Mouse (Mus musculus): ENCODE measurements around the gene Adat3. TPM values are rescaled to one million over a fixed set of nuclear protein-coding genes. Genes with fewer than 3 reads are reported as not detected.
A peak's percentile ranks its signal among the peaks of the same experiment; 100 is the strongest.

Gene Adat3
- polyA plus RNA-seq, 1 experiment from 2014 or later, result 6.4 TPM

- Histone ChIP-seq H3K4me3 (ENCODE audit: low read length) (peak overlapping the region; percentile 83), H3K4me1 (ENCODE audit: control insufficient read depth, insufficient read depth, low read depth, low read length) (peaks cover 20% of the 10 kb centered on the region), H3K4me2 (ENCODE audit: low read length) (peak overlapping the region; percentile 88), H3K9ac (ENCODE audit: low read depth, low read length) (no peak overlapping the region), H3K27me3 (replicated peaks; ENCODE audit: control insufficient read depth, insufficient read depth, low read length) (no peaks in the 10 kb centered on the region), H3K9me3 (ENCODE audit: control insufficient read depth, low read length) (no peaks in the 10 kb centered on the region), H3K36me3 (ENCODE audit: control insufficient read depth, insufficient read depth, low read length) (no peaks in the 10 kb centered on the region), H3K27ac (ENCODE audit: low read depth, low read length) (no peak overlapping the region)
- WGBS, result 75% methylated on average over 6 of the region's 6 CpGs
- no peak for ATAC-seq
These were observed 52.2 kb downstream of the Adat3 start for GRCm38 (mm10) chr10:80654866-80655265.

- peak; percentile 61 for ATAC-seq
- no peaks in the 10 kb centered on the region for H3K27me3 ChIP-seq (replicated peaks; ENCODE audit: control insufficient read depth, insufficient read depth, low read length)
- H3K27ac ChIP-seq (ENCODE audit: low read depth, low read length), result peak overlapping the region; percentile 83
- H3K4me1 ChIP-seq (ENCODE audit: control insufficient read depth, insufficient read depth, low read depth, low read length), result peaks cover 20% of the 10 kb centered on the region
- no peaks in the 10 kb centered on the region for H3K9me3 ChIP-seq (ENCODE audit: control insufficient read depth, low read length)
- H3K4me3 ChIP-seq (ENCODE audit: low read length), result peak overlapping the region; percentile 83
- H3K36me3 ChIP-seq (ENCODE audit: control insufficient read depth, insufficient read depth, low read length), result no peaks in the 10 kb centered on the region
- H3K4me2 ChIP-seq (ENCODE audit: low read length), result peak overlapping the region; percentile 88
- peak overlapping the region; percentile 96 for H3K9ac ChIP-seq (ENCODE audit: low read depth, low read length)
- 5% methylated on average over 12 of the region's 12 CpGs for WGBS
These were observed 52.9 kb downstream of the Adat3 start for GRCm38 (mm10) chr10:80655406-80656129.

- no peaks in the 10 kb centered on the region for H3K36me3 ChIP-seq (ENCODE audit: control insufficient read depth, insufficient read depth, low read length)
- peak overlapping the region; percentile 92 for H3K27ac ChIP-seq (ENCODE audit: low read depth, low read length)
- peak overlapping the region; percentile 96 for H3K9ac ChIP-seq (ENCODE audit: low read depth, low read length)
- WGBS, result under 1% methylated on average over 40 of the region's 72 CpGs
- no peaks in the 10 kb centered on the region for H3K9me3 ChIP-seq (ENCODE audit: control insufficient read depth, low read length)
- H3K4me3 ChIP-seq (ENCODE audit: low read length), result peak overlapping the region; percentile 83
- ATAC-seq, result peak; percentile 87
- H3K4me2 ChIP-seq (ENCODE audit: low read length), result peak overlapping the region; percentile 88
- H3K4me1 ChIP-seq (ENCODE audit: control insufficient read depth, insufficient read depth, low read depth, low read length), result peaks cover 20% of the 10 kb centered on the region
- H3K27me3 ChIP-seq (replicated peaks; ENCODE audit: control insufficient read depth, insufficient read depth, low read length), result no peaks in the 10 kb centered on the region
These were observed 53.6 kb downstream of the Adat3 start for GRCm38 (mm10) chr10:80656130-80656862.

- WGBS, result 21% methylated on average over 15 of the region's 15 CpGs
- H3K27me3 ChIP-seq (replicated peaks; ENCODE audit: control insufficient read depth, insufficient read depth, low read length), result no peaks in the 10 kb centered on the region
- H3K4me1 ChIP-seq (ENCODE audit: control insufficient read depth, insufficient read depth, low read depth, low read length), result peaks cover 20% of the 10 kb centered on the region
- H3K27ac ChIP-seq (ENCODE audit: low read depth, low read length), result peak within 1 kb of the TSS; percentile 92
- H3K4me3 ChIP-seq (ENCODE audit: low read length), result peak within 1 kb of the TSS; percentile 83
- no peaks in the 10 kb centered on the region for H3K36me3 ChIP-seq (ENCODE audit: control insufficient read depth, insufficient read depth, low read length)
- ATAC-seq, result peak; percentile 62
- peak within 1 kb of the TSS; percentile 88 for H3K4me2 ChIP-seq (ENCODE audit: low read length)
- H3K9me3 ChIP-seq (ENCODE audit: control insufficient read depth, low read length), result no peaks in the 10 kb centered on the region
- peak within 1 kb of the TSS; percentile 96 for H3K9ac ChIP-seq (ENCODE audit: low read depth, low read length)
These were observed 54.4 kb downstream of the Adat3 start, which contains the start of gene Btbd2 for GRCm38 (mm10) chr10:80656863-80657623. TSS of gene Btbd2 (minus strand) at chr10:80657071.

Small RNAs within 50 kb of the gene (microRNA-seq; reads per million reads assigned to microRNA genes)
- gene Mir6912, result not detected

Other genes with a start within 250 kb of the Adat3 start
- 9.3 and 11.0 TPM in 2 replicates for gene Plk5, start 246.4 kb upstream of the Adat3 start, polyA plus RNA-seq (2015; fragmentation: Nextera tagmentation; extraction: Ambion mirVana)
- 9.1 and 9.2 TPM in 2 replicates for gene Mex3d, start 215.2 kb upstream of the Adat3 start, polyA plus RNA-seq (2015; fragmentation: Nextera tagmentation; extraction: Ambion mirVana)
- gene Mbd3, start 203.3 kb upstream of the Adat3 start, polyA plus RNA-seq (2015; fragmentation: Nextera tagmentation; extraction: Ambion mirVana), result 196 and 207 TPM in 2 replicates
- gene Uqcr11, start 196.1 kb upstream of the Adat3 start, polyA plus RNA-seq (2015; fragmentation: Nextera tagmentation; extraction: Ambion mirVana), result 704 and 759 TPM in 2 replicates
- 32.5 and 45.3 TPM in 2 replicates for gene Tcf3, start 169.2 kb upstream of the Adat3 start, polyA plus RNA-seq (2015; fragmentation: Nextera tagmentation; extraction: Ambion mirVana)
- 1.2 and 1.3 TPM in 2 replicates for gene Onecut3, start 108.0 kb upstream of the Adat3 start, polyA plus RNA-seq (2015; fragmentation: Nextera tagmentation; extraction: Ambion mirVana)
- gene Atp8b3, start 63.8 kb upstream of the Adat3 start, polyA plus RNA-seq (2015; fragmentation: Nextera tagmentation; extraction: Ambion mirVana), result 1.5 and 1.6 TPM in 2 replicates
- gene Rexo1, start 41.3 kb upstream of the Adat3 start, polyA plus RNA-seq (2015; fragmentation: Nextera tagmentation; extraction: Ambion mirVana), result 25.8 and 26.5 TPM in 2 replicates
- gene Klf16, start 25.6 kb upstream of the Adat3 start, polyA plus RNA-seq (2015; fragmentation: Nextera tagmentation; extraction: Ambion mirVana), result 5.1 and 5.8 TPM in 2 replicates
- gene Abhd17a, start 12.5 kb upstream of the Adat3 start, polyA plus RNA-seq (2015; fragmentation: Nextera tagmentation; extraction: Ambion mirVana), result 127 and 130 TPM in 2 replicates
- gene Scamp4, start within 50 bp of the Adat3 start, polyA plus RNA-seq (2015; fragmentation: Nextera tagmentation; extraction: Ambion mirVana), result 73.6 and 80.8 TPM in 2 replicates
- gene Gm49322, start 3.1 kb downstream of the Adat3 start, polyA plus RNA-seq (2015; fragmentation: Nextera tagmentation; extraction: Ambion mirVana), result 2.3 and 3.1 TPM in 2 replicates
- 24.9 and 77.7 TPM in 2 replicates for gene Csnk1g2, start 20.0 kb downstream of the Adat3 start, polyA plus RNA-seq (2015; fragmentation: Nextera tagmentation; extraction: Ambion mirVana)
- gene Btbd2, start 54.2 kb downstream of the Adat3 start, polyA plus RNA-seq (2015; fragmentation: Nextera tagmentation; extraction: Ambion mirVana), result 21.2 and 83.2 TPM in 2 replicates
- gene Mknk2, start 75.2 kb downstream of the Adat3 start, polyA plus RNA-seq (2015; fragmentation: Nextera tagmentation; extraction: Ambion mirVana), result 35.6 and 55.7 TPM in 2 replicates
- 56.9 and 59.5 TPM in 2 replicates for gene Mob3a, start 99.1 kb downstream of the Adat3 start, polyA plus RNA-seq (2015; fragmentation: Nextera tagmentation; extraction: Ambion mirVana)
- gene Izumo4, start 99.3 kb downstream of the Adat3 start, polyA plus RNA-seq (2015; fragmentation: Nextera tagmentation; extraction: Ambion mirVana), result 43.7 and 50.4 TPM in 2 replicates
- 102 and 105 TPM in 2 replicates for gene Ap3d1, start 139.4 kb downstream of the Adat3 start, polyA plus RNA-seq (2015; fragmentation: Nextera tagmentation; extraction: Ambion mirVana)
- gene Dot1l, start 152.3 kb downstream of the Adat3 start, polyA plus RNA-seq (2015; fragmentation: Nextera tagmentation; extraction: Ambion mirVana), result 13.2 and 16.9 TPM in 2 replicates
- gene Sf3a2, start 195.3 kb downstream of the Adat3 start, polyA plus RNA-seq (2015; fragmentation: Nextera tagmentation; extraction: Ambion mirVana), result 44.7 and 59.9 TPM in 2 replicates
- 129 and 140 TPM in 2 replicates for gene Plekhj1, start 195.7 kb downstream of the Adat3 start, polyA plus RNA-seq (2015; fragmentation: Nextera tagmentation; extraction: Ambion mirVana)
- gene Amh, start 202.4 kb downstream of the Adat3 start, polyA plus RNA-seq (2015; fragmentation: Nextera tagmentation; extraction: Ambion mirVana), result not detected in 2 replicates
- gene Jsrp1, start 210.6 kb downstream of the Adat3 start, polyA plus RNA-seq (2015; fragmentation: Nextera tagmentation; extraction: Ambion mirVana), result 1.1 and 1.2 TPM in 2 replicates
- gene Oaz1, start 223.8 kb downstream of the Adat3 start, polyA plus RNA-seq (2015; fragmentation: Nextera tagmentation; extraction: Ambion mirVana), result 1,272 and 1,293 TPM in 2 replicates
- gene Lingo3, start 241.2 kb downstream of the Adat3 start, polyA plus RNA-seq (2015; fragmentation: Nextera tagmentation; extraction: Ambion mirVana), result 22.1 and 23.3 TPM in 2 replicates